Mouse (Mus musculus) CD4-positive, CD25-positive, alpha-beta regulatory T cell, adult 4 months (primary cell): ENCODE measurements around the gene Ngef. TPM values are rescaled to one million over a fixed set of nuclear protein-coding genes. Genes with fewer than 3 reads are reported as not detected.

Source experiments
- ATAC-seq: one replicate; pipeline ENCODE4 v1.8.0; 2017
- polyA plus RNA-seq, 2 experiments: library from polyadenylated mRNA; unstranded; fragments of 100-300 nt; shearing (Covaris generic); gene quantifications; one replicate each; pipeline ENCODE4 v1.2.1; 2017

Gene Ngef
- not detected for polyA plus RNA-seq

- ATAC-seq, result no peak
These were observed at the start of gene Ngef for GRCm38 (mm10) chr1:87573800-87574215. TSS of gene Ngef (minus strand) at chr1:87573870.

- peak; percentile 16 for ATAC-seq
These were observed 48.2 kb upstream of the Ngef start for GRCm38 (mm10) chr1:87621858-87622279.

GRCm38 (mm10) chr1:87621146-87621857 lies 47.6 kb upstream of the Ngef start:
- peak; percentile 35 for ATAC-seq

GRCm38 (mm10) chr1:87620693-87621092 lies 47.0 kb upstream of the Ngef start:
- no peak for ATAC-seq

- ATAC-seq, result peak; percentile 72
These were observed 46.6 kb upstream of the Ngef start, which contains the start of gene Inpp5d for GRCm38 (mm10) chr1:87620211-87620668. TSS of gene Inpp5d (plus strand) at chr1:87620312.

GRCm38 (mm10) chr1:87614576-87615295 lies 41.1 kb upstream of the Ngef start:
- ATAC-seq, result no peak

- ATAC-seq, result peak; percentile 14
These were observed 34.9 kb upstream of the Ngef start for GRCm38 (mm10) chr1:87608416-87609046.

- peak; percentile 92 for ATAC-seq
These were observed 33.9 kb upstream of the Ngef start for GRCm38 (mm10) chr1:87607385-87608091.

GRCm38 (mm10) chr1:87605296-87605695 lies 31.6 kb upstream of the Ngef start:
- ATAC-seq, result no peak

GRCm38 (mm10) chr1:87603389-87603788 lies 29.7 kb upstream of the Ngef start:
- no peak for ATAC-seq

- ATAC-seq, result no peak
These were observed 28.1 kb upstream of the Ngef start for GRCm38 (mm10) chr1:87601801-87602200.

- ATAC-seq, result no peak
These were observed 26.9 kb upstream of the Ngef start for GRCm38 (mm10) chr1:87600533-87600932.

- no peak for ATAC-seq
These were observed 21.0 kb upstream of the Ngef start for GRCm38 (mm10) chr1:87594671-87595070.

GRCm38 (mm10) chr1:87594261-87594660 lies 20.6 kb upstream of the Ngef start:
- ATAC-seq, result no peak

GRCm38 (mm10) chr1:87589980-87590379 lies 16.3 kb upstream of the Ngef start:
- ATAC-seq, result no peak

- ATAC-seq, result no peak
These were observed 15.5 kb upstream of the Ngef start for GRCm38 (mm10) chr1:87589162-87589561.

GRCm38 (mm10) chr1:87580824-87581223 lies 7.2 kb upstream of the Ngef start:
- no peak for ATAC-seq

GRCm38 (mm10) chr1:87578965-87579364 lies 5.3 kb upstream of the Ngef start:
- ATAC-seq, result no peak

GRCm38 (mm10) chr1:87574785-87575184 lies 1.1 kb upstream of the Ngef start:
- no peak for ATAC-seq

- ATAC-seq, result no peak
These were observed 683 bp upstream of the Ngef start for GRCm38 (mm10) chr1:87574353-87574752.

GRCm38 (mm10) chr1:87573261-87573660 lies 409 bp downstream of the Ngef start:
- ATAC-seq, result no peak

GRCm38 (mm10) chr1:87568398-87568797 lies 5.3 kb downstream of the Ngef start:
- no peak for ATAC-seq

- no peak for ATAC-seq
These were observed 7.9 kb downstream of the Ngef start for GRCm38 (mm10) chr1:87565760-87566159.
